Mouse (Mus musculus): ENCODE measurements around the gene Capn10. TPM values are rescaled to one million over a fixed set of nuclear protein-coding genes. Genes with fewer than 3 reads are reported as not detected.
A peak's percentile ranks its signal among the peaks of the same experiment; 100 is the strongest.

Capn10 gene
- 1 to 10 TPM; 4.4 to 5.5 TPM for total RNA-seq (2021)
- long read RNA-seq, experiment 1, partial matches to known transcripts: 1 of 3 reads
- long read RNA-seq, experiment 1, other reads (novel, unspliced or antisense): 0 of 3 reads
- long read RNA-seq, experiment 2, transcript Capn10-201 (12 exons, 2,902 nt): major isoform, 7 of 13 reads
- long read RNA-seq, experiment 2, partial matches to known transcripts: 0 of 13 reads
- long read RNA-seq, experiment 2, other reads (novel, unspliced or antisense): 2 of 13 reads

DNA sequence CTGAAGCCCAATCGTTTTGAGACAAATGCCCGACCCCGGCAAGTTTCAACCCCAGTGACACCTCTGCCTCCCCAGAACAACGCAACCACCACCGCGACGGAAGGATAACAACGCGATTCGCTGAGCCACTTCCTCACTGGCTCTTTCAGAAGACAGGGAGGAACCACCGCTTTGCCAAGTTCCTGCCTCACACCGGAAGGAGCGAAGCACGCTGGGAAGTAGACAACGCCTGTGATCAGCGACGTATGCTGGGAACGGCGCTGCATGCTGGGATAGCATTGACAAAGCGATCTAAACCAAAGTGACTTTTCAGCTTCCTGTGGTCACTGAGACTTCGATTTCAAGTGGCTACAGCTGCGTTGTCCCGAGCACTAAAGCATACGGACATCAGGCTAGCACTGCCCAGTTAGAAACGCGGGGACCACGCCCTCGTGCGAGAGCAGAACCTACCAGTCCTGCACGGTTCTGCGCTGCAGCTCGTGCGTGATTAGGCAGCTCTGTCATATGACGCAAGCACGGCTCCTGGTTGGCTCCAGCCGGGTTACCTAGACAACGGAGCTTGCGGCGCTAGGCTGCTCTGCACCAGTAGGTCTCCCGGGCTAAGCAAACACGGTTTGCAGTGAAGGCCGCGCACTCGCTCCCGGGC, at the start of gene Capn10:
Capn10 (plus strand) TSS at position 195 of the 646 bp plus-strand sequence.
- DNase-seq: peak; percentile 92

- DNase-seq: no peak
Observed at GRCm38 (mm10) chr1:92888901-92889655, 45.1 kb upstream of the Capn10 start.

GRCm38 (mm10) chr1:92892791-92893190, 41.4 kb upstream of the Capn10 start:
- DNase-seq: no peak

GRCm38 (mm10) chr1:92893896-92894295, 40.3 kb upstream of the Capn10 start:
- no peak for DNase-seq

DNA sequence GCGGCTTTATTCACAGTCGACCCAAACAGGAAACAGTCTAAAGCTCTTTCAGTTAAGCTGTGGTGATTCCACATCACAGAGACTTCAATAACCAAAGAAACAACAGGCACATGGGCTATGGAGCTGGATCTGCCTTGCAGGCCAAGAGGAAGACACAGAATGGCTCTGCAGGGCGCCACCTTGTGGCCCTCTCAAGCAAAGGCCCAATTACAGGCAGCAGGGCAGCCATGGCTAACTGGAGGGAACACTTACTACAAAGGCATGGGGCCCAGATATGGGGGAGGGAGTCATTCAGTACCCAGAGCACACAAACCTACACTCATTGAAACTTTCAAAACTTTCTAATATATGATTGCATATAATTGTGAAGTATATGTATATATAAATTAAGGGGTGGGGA, 39.1 kb upstream of the Capn10 start:
- peak; percentile 50 for DNase-seq

GRCm38 (mm10) chr1:92902786-92903185, 31.4 kb upstream of the Capn10 start, which contains the start of gene Ankmy1:
Gene Ankmy1, minus strand, starts transcription at chr1:92902906.
- DNase-seq: no peak

- DNase-seq: no peak
Observed at GRCm38 (mm10) chr1:92903627-92904026, 30.5 kb upstream of the Capn10 start.

DNA sequence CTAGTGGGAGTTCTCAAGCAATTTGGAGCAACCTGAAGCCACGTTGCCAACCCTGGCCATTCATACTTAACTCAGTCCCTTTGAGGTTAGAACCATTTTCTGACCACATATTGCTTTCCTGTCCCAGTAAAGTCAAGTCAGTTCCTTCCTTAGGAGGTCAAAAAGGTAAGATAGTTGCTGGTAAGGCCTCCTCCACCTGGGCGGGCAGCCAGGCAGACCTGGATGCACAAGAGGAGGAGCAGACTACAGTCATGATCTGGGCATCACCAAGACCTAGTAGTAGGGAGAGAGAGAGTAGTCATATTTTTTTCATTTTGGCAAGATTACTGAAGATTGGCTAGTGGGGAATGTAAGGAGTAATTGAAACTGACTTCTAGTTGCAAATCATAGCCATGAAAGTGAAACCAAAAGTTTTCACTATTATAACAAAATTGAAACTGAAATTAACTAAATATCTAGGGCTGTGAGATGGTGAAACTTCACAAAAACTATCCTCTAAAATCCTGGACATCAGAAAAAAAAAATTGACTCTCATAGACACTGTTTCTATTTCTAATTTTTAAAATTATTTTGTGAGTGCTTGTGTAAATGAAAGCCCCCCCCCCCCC, 28.4 kb upstream of the Capn10 start:
- DNase-seq: no peak

- DNase-seq: peak; percentile 90
Observed at GRCm38 (mm10) chr1:92906779-92907631, 27.2 kb upstream of the Capn10 start, which contains the start of gene Dusp28. Gene Dusp28, plus strand, starts transcription at chr1:92906981.

DNA sequence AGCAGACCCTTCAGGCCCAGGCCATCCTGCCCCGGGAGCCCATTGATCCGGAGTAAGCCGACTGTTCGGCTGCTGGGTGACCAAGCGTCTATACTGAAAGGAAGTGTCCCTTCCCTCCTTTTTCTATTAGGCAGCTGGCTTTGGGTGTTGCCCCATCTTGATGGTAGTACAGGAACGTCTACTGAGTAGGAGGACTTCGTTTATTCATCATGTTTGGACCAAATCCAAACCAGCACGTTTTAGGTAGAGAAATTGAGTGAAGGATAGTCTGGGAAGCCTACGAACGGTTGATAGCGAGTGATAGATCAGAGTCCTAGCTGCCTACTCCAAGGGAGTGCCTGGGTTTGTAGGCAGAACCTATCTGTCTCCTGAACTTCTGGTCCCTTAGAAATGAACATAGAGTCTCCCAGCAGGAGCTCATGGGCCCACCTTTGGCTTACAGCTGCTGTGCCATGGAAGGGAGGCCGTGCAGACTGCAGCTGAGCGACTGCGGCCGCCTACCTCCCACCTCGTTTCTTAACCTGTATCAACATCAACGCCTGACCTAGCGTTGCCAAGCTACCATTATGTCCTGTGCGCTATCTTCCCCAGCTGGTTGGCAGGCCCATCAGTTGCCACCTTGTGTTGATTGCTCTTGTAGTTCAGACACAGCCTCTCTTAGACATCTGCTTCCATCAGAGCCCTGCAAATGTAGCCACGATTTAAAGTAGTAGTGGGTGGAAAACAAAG, 26.4 kb upstream of the Capn10 start:
- DNase-seq: no peak

DNA sequence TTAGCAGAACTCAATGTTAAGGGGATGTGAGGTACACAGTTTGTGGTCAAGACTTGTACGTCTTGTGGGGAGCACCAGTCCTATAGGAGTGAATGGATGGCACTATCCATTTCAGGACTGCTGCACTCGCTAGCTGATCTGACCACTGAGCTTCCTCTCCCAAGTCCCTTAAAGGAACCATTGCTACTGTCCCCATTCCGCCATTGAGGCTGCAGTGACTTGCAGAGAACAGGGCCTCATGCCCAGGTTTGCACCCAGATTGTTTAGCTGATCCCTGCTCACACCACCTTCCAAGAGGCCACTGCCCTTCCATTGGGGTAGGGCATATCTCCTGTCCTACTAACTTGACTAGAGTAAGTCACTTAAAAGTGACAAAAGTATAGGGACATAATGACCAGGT, 25.5 kb upstream of the Capn10 start:
- DNase-seq: no peak

DNA sequence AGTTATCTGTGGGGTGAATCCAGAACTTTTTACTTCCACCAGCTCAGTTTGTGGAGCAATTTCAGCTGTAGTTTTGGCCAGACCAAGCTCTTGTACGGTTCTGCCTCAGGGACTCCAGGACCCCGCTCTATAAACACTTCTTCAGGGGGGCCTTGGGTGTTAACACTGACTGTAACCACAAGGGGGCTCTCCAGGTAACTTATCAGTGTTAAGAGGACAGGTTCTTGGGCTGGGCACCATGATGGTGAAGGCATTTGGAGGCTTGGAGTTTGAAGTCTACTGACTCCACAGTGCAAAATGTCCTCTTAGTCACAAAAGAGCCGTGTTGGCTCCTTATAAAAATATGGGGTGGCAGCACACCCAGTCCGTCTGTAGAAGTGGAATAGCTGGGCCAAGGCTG, 25.1 kb upstream of the Capn10 start:
- no peak for DNase-seq

DNA sequence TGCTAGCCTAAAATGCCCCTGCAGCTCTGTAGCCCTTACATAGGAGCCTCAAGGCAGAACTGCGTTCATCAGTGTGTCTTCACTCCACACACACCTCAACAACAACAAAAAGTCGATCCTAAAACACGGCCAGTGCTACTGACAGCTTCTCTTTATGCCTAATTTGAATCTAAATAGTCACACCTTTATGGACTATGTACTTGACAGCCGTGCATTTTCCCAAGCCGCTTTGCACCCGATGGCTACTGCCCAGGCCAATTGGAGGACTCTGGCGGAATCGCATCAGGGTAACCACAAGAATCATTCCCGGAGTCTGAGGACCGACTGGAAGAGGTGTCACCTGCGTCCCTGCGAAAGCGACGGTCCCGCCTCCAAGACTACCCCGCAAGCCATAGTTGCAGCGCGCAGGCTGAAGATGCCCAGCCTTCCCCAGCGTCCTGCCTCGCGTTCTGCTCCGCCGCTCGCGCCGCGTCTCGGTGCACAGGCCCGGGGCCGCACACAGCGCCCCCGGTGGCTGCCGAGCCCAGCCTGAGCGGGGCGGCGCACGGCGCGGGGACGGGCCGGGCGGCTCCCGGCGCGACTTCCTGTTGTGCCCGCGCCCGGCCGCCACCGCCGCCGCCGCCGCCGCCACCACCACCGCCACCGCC, 23.8 kb upstream of the Capn10 start, which contains the start of gene Rnpepl1:
Rnpepl1 (plus strand) TSS at position 545 of the 647 bp plus-strand sequence.
- peak; percentile 75 for DNase-seq

- DNase-seq: peak; percentile 48
Observed at GRCm38 (mm10) chr1:92910925-92911720, 23.1 kb upstream of the Capn10 start.

DNA sequence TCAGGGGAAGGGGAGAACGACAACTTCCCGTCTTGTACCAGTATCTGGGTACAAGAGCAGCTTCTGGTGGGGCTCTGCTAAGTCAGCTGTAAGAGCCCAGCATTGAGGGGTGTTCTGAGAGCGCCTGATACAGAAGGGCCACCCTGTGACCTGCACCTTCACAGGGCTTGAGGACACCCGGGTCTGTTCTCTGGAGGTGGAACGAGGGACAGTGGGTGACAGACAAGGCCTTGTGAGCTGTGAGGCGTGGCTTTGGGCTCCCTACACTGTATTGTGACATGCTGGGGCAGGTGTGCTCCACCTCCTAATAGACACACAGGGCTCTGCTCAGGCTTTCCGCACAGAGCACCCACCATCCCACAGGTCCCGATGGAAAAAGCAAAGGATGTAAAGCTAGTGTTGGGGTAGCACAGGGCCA, 22.4 kb upstream of the Capn10 start:
- DNase-seq: no peak

GRCm38 (mm10) chr1:92912286-92912685, 21.9 kb upstream of the Capn10 start:
- DNase-seq: no peak

GRCm38 (mm10) chr1:92914239-92914638, 19.9 kb upstream of the Capn10 start:
- DNase-seq: no peak

- DNase-seq: no peak
Observed at GRCm38 (mm10) chr1:92914993-92915392, 19.2 kb upstream of the Capn10 start.

GRCm38 (mm10) chr1:92916725-92917124, 17.5 kb upstream of the Capn10 start:
- no peak for DNase-seq

Measured in gastrocnemius, postnatal 25 days (tissue).